Mouse (Mus musculus) midbrain, postnatal 0 days (tissue): ENCODE data around the gene Krt81. TPM values are rescaled to one million over a fixed set of nuclear protein-coding genes. Genes with fewer than 3 reads are reported as not detected.
A peak's percentile ranks its signal among the peaks of the same experiment; 100 is the strongest.

ENCODE experiments used
- ATAC-seq: fragments of 200-750 bp; cut with Nextera tagmentation; 2 replicates; pipeline ENCODE4 v1.8.0; 2017; ENCODE audit warnings: moderate number of reproducible peaks, mild to moderate bottlenecking, moderate TSS enrichment, moderate library complexity; ENCODE audit not compliant: low FRiP score
- DNase-seq: peaks from one replicate; pipeline ENCODE4 v3.0.0-alpha.2; 2015; ENCODE audit warnings: low spot score
- H3K27ac ChIP-seq: fragments of 300-500 bp; sonication (generic); 2 replicates; pipeline ENCODE4 v1.5.1; 2014; ENCODE audit warnings: low read depth, mild to moderate bottlenecking, low read length, mixed read lengths
- H3K27me3 ChIP-seq: fragments of 300-500 bp; sonication (generic); 2 replicates; pipeline ENCODE4 v1.6.1; 2014; ENCODE audit warnings: low read length, control low read depth, mixed read lengths; ENCODE audit not compliant: insufficient read depth
- H3K36me3 ChIP-seq: fragments of 300-500 bp; sonication (generic); 2 replicates; pipeline ENCODE4 v1.6.1; 2014; ENCODE audit warnings: low read length, control low read depth, mixed read lengths; ENCODE audit not compliant: insufficient read depth
- H3K4me1 ChIP-seq: fragments of 300-500 bp; sonication (generic); 2 replicates; pipeline ENCODE4 v1.6.1; 2014; ENCODE audit warnings: mild to moderate bottlenecking, control low read depth, antibody characterized with exemption, low read length, mixed read lengths; ENCODE audit not compliant: insufficient read depth
- H3K4me2 ChIP-seq: fragments of 300-500 bp; sonication (generic); 2 replicates; pipeline ENCODE4 v1.6.1; 2014; ENCODE audit warnings: low read depth, mild to moderate bottlenecking, low read length, mixed read lengths; ENCODE audit not compliant: poor library complexity, severe bottlenecking
- H3K4me3 ChIP-seq: fragments of 300-500 bp; sonication (generic); 2 replicates; pipeline ENCODE4 v1.5.1; 2014; ENCODE audit warnings: low read depth, mild to moderate bottlenecking, low read length, moderate library complexity
- H3K9ac ChIP-seq: fragments of 300-500 bp; sonication (generic); replicated peaks from 2 replicates; pipeline ENCODE4 v1.6.1; 2014; ENCODE audit warnings: mild to moderate bottlenecking, low read length, moderate library complexity, mixed read lengths; ENCODE audit not compliant: poor library complexity, severe bottlenecking
- H3K9me3 ChIP-seq: fragments of 300-500 bp; sonication (generic); 2 replicates; pipeline ENCODE4 v1.6.1; 2016; ENCODE audit warnings: low read length, control low read depth
- CTCF ChIP-seq: IDR thresholded peaks from 2 replicates; pipeline ENCODE4 v1.5.1; 2016; ENCODE audit warnings: antibody characterized with exemption, mild to moderate bottlenecking
- WGBS: fragments of 180-500 bp; shearing (Covaris S2); extraction: QIAGEN DNeasy Blood & Tissue Kit; methylation state at CpG from one replicate; pipeline ENCODE4 v1.1.7; 2014; 5-methylcytosine and 5-hydroxymethylcytosine counted together
- polyA plus RNA-seq: library from polyadenylated mRNA; unstranded; fragments of >200 nt; fragmentation: Nextera tagmentation; extraction: Ambion mirVana; gene quantifications from 2 replicates; pipeline ENCODE4 v1.2.1, GENCODE M21; 2015
- total RNA-seq: library from RNA; depleted of rRNA; stranded (reverse); fragments of >200 nt; gene quantifications from 2 replicates; pipeline ENCODE4 v1.2.3, GENCODE M21; 2014

Krt81 gene
- total and polyA plus RNA-seq, 2 experiments from 2014 or later = 0.49 TPM; not detected in 1

DNA sequence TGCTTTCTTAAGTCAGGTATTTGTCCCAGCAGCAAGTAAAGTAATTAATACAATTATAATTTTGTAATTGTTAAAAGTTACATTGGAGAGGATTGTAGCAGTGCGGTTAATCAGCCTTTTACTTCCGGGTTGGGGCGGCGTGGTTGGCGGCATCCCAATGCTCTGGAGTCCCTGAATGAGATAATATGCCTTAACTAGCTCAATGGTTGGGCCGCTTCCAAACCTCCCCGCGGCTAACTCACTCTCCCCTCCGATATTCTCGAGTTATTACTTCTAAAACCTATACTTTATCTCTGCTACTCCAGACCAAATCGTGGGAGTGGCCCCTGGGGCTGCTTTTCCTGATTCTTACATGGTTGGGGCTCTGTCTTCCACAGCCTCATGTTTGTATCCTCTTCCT, 17.0 kb downstream of the Krt81 start:
- H3K27me3 ChIP-seq = no peaks in the 10 kb centered on the region
- DNase-seq (no peak), ATAC-seq (no peak)
- H3K4me3 ChIP-seq = no peak overlapping the region
- H3K4me2 ChIP-seq = no peak overlapping the region
- H3K9me3 ChIP-seq = no peaks in the 10 kb centered on the region
- WGBS = 60% methylated on average over 11 of the region's 11 CpGs
- no peak overlapping the region for H3K27ac ChIP-seq
- no peak overlapping the region for H3K9ac ChIP-seq
- no peaks in the 10 kb centered on the region for H3K4me1 ChIP-seq
- H3K36me3 ChIP-seq = no peaks in the 10 kb centered on the region
- TF ChIP-seq CTCF = no peak

DNA sequence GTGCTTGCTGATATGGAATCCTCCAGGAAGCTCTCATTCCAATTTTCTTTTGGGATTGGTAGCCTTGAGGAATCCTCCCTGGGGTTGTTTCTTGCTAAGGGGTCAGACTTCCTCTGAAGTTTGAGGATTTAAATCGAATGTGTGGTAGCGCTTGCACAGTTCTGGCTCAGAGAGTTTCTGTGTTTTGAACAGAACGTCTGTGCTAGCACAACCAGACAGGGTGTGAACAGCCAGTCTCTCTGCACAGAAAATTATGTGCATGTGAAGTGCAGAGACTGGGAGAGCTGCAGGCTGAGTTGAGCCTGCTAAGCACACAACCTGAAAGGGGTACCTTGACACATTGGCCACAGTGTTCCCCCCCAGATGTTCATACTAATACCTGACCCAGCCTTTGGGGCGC, 22.7 kb downstream of the Krt81 start:
- no peaks in the 10 kb centered on the region for H3K36me3 ChIP-seq
- WGBS = 80% methylated on average over 4 of the region's 4 CpGs
- no peak overlapping the region for H3K27ac ChIP-seq
- H3K4me3 ChIP-seq = no peak overlapping the region
- peaks cover 3% of the 10 kb centered on the region; the same call in 1 of the 2 replicates for H3K4me1 ChIP-seq
- H3K27me3 ChIP-seq = peaks cover 16% of the 10 kb centered on the region; the same call in 1 of the 2 replicates
- no peak overlapping the region for H3K9ac ChIP-seq
- TF ChIP-seq CTCF = no peak
- DNase-seq (no peak), ATAC-seq (no peak)
- H3K4me2 ChIP-seq = no peak overlapping the region
- H3K9me3 ChIP-seq = no peaks in the 10 kb centered on the region

DNA sequence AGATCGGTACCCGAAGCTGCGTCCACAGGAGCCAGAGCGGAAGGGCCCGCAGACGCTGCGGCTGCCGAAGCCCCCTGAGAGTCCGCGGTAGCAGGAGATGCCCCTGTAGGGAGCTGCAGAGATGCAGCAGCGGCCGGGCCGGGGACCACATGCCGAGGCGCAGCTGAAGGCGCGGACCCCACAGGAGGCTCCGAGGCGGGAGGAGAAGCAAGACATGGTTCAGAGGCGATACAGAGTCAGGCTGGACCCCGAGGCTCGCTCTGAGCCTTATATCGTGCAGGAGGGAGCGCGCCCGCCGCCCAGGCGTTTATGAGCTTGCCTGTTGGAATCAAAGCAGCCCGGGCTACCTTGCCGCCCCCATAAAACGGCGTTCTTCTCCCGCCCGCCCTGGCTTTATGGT, 25.0 kb downstream of the Krt81 start, which contains the start of gene Krt87:
TSS of gene Krt87 (minus strand) at position 250 of the 400 bp plus-strand sequence.
- under 1% methylated on average over 33 of the region's 34 CpGs for WGBS
- peak within 1 kb of the TSS; percentile 83 for H3K4me2 ChIP-seq
- peaks cover 3% of the 10 kb centered on the region; the same call in 1 of the 2 replicates for H3K4me1 ChIP-seq
- H3K9ac ChIP-seq = peak within 1 kb of the TSS; percentile 63
- H3K36me3 ChIP-seq = no peaks in the 10 kb centered on the region
- peaks cover 16% of the 10 kb centered on the region; the same call in 1 of the 2 replicates for H3K27me3 ChIP-seq
- no peak within 1 kb of the TSS for H3K27ac ChIP-seq
- no peak for ATAC-seq
- TF ChIP-seq CTCF = no peak
- no peak for DNase-seq
- H3K4me3 ChIP-seq = peak within 1 kb of the TSS; percentile 38
- no peaks in the 10 kb centered on the region for H3K9me3 ChIP-seq

DNA sequence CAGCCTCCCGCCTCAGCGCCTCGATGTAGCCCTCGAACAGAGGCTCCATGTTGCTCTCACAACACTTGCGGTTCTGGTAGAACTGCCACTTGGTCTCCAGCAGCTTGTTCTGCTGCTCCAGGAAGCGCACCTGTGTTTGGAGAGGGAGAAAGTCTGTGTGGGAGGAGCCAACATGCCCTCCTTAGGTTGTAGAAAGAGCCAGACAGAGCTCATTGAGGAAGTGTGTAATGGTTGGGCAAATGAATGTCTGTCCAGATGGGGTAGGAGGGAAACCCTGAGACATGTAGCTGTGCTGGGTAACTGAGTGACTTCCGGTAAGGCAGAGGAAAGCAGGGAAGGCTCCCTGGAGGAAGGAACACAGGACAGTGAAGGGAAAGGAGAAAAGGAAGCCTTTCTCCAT, 26.9 kb downstream of the Krt81 start:
- Histone ChIP-seq H3K27me3 (peaks cover 16% of the 10 kb centered on the region; the same call in 1 of the 2 replicates), H3K4me2 (no peak overlapping the region), H3K4me3 (no peak overlapping the region), H3K9ac (no peak overlapping the region), H3K4me1 (peaks cover 3% of the 10 kb centered on the region; the same call in 1 of the 2 replicates), H3K27ac (no peak overlapping the region), H3K9me3 (no peaks in the 10 kb centered on the region), H3K36me3 (no peaks in the 10 kb centered on the region)
- no peak for TF ChIP-seq CTCF
- no peak for ATAC-seq
- no peak for DNase-seq
- 84% methylated on average over 7 of the region's 7 CpGs for WGBS

DNA sequence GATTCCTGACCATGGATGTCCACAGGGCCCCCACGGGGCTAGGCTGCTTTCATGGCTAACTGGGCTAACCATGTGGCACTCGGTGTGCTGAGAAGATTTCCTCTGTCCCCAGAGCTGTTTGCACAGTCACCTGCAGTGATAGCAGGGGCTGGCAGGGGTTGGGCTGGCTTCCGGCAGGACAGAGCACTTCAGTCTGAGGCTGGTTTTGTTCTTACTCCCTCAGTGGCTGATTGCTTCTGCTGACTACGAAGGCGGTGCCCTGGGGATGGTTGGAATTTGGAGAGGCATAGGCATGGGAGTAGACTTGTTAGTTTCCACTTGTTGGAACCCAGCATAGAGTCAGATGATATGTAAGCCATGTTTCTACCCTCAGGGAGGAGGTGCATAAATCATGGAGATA, 38.6 kb downstream of the Krt81 start:
- Histone ChIP-seq H3K4me1 (no peaks in the 10 kb centered on the region), H3K9ac (no peak overlapping the region), H3K9me3 (no peaks in the 10 kb centered on the region), H3K4me2 (no peak overlapping the region), H3K27ac (no peak overlapping the region), H3K27me3 (peaks cover 1% of the 10 kb centered on the region; the same call in 1 of the 2 replicates), H3K36me3 (no peaks in the 10 kb centered on the region), H3K4me3 (no peak overlapping the region)
- ATAC-seq = no peak
- no peak for DNase-seq
- WGBS = 32% methylated on average over 5 of the region's 5 CpGs
- TF ChIP-seq CTCF = no peak

DNA sequence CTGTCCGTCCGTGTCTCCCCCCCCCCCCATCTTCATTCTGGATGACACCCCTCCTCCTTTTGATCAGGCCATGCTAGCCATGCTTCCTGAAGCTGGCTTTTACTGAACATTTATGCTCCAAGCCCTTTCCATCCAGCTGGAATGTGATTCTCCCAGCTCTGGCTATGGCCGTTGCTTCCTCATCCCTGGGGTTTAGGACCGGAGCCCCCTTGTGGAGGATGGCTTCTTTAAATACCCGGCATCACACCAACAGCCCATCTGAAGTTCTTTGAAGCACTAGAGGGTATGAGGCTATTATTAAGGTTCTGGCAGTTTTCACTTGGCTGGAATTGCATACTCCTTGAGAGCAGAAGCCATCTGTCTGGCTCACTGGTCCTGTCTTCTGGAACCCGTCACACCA, 42.6 kb downstream of the Krt81 start:
- no peak overlapping the region for H3K4me2 ChIP-seq
- no peaks in the 10 kb centered on the region for H3K9me3 ChIP-seq
- no peak overlapping the region for H3K4me3 ChIP-seq
- H3K9ac ChIP-seq = no peak overlapping the region
- peaks cover 3% of the 10 kb centered on the region; the same call in 1 of the 2 replicates for H3K27me3 ChIP-seq
- no peaks in the 10 kb centered on the region for H3K4me1 ChIP-seq
- peak; percentile 15 for DNase-seq
- peak; percentile 48 for TF ChIP-seq CTCF
- no peak for ATAC-seq
- H3K36me3 ChIP-seq = no peaks in the 10 kb centered on the region
- no peak overlapping the region for H3K27ac ChIP-seq
- WGBS = 59% methylated on average over 6 of the region's 6 CpGs
